Mouse (Mus musculus): Measurements from ENCODE around the gene Omt2b.
"Not testable (repeated sequence)": the region's sequence is repeated elsewhere in the genome, so short reads cannot be mapped to it uniquely, and the experiment has no call there.

Omt2b gene

DNA sequence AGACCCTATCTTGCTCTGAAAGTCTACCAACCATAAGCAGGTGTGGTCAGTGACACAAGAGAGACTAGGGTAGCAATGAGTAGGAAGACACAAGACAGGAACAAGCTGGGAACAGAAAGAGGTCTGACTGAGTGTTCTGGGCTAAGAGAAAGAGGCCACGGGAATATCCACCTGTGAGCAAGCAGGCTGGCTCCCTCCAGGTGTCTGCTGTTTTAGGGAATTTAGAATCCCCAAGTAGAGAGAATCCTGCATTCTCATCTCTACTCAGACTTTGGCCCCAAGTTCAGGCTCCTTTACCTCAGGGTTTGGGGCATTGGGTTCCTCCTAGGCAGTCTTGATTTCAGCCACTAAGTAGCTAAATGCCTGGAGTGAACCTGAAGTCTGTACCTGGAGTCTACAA is at the start of gene Omt2b:
Gene Omt2b (plus strand): TSS at position 301 of the 400 bp plus-strand sequence.
- not testable (repeated sequence) for DNase-seq (ENCODE audit: low spot score in 2 of 2)

- not testable (repeated sequence) for DNase-seq (ENCODE audit: low spot score in 2 of 2)
Measured at GRCm38 (mm10) chr9:78282002-78282711, 45.2 kb upstream of the Omt2b start.

DNA sequence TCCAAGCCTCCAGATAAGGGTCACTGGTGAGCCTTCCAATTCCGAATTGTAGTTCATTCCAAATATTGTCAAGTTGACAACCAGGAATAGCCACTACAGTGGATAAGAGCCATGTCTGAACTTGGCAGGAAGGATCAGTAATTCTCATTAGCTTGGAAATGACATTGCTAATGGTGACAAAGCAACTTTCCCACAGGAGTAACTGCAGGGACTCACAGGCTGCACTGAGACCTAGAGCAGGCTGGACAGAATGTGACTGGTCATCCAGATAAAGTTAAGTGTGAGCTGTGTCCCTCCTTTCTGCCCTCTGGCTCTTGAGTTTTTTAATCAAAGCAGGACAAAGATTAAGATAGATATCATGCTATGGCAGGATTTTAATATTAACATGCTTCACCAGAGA is 38.3 kb upstream of the Omt2b start:
- not testable (repeated sequence) for DNase-seq (ENCODE audit: low spot score in 2 of 2)

DNA sequence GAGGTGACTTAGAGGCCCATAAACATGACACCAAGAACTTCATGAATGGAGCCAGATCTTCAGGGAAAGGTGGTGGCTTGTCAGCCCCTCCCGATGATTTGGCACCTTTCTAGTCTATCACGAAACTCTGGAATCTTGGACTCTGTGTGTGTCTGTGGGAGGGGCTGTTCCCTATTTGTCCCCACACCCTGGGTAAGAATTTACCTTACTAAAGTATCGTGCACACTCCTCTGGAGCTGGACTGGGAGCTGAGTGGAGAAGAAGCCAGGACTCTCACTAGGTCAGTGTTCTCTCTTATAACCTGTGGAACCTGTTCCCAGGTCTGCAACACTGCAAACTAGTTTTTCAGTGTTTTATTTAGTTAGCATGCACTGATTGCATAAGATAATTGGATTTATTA is 37.7 kb upstream of the Omt2b start, which contains the start of gene Gm10639:
Gene Gm10639 (plus strand): TSS at position 201 of the 400 bp plus-strand sequence.
- DNase-seq (ENCODE audit: low spot score in 2 of 2): not testable (repeated sequence)

GRCm38 (mm10) chr9:78292462-78292861 is 34.9 kb upstream of the Omt2b start:
- DNase-seq (ENCODE audit: low spot score in 2 of 2): not testable (repeated sequence)

GRCm38 (mm10) chr9:78293683-78294082 is 33.7 kb upstream of the Omt2b start:
- DNase-seq (ENCODE audit: low spot score in 2 of 2): not testable (repeated sequence)

GRCm38 (mm10) chr9:78294781-78295180 is 32.6 kb upstream of the Omt2b start:
- not testable (repeated sequence) for DNase-seq (ENCODE audit: low spot score in 2 of 2)

DNA sequence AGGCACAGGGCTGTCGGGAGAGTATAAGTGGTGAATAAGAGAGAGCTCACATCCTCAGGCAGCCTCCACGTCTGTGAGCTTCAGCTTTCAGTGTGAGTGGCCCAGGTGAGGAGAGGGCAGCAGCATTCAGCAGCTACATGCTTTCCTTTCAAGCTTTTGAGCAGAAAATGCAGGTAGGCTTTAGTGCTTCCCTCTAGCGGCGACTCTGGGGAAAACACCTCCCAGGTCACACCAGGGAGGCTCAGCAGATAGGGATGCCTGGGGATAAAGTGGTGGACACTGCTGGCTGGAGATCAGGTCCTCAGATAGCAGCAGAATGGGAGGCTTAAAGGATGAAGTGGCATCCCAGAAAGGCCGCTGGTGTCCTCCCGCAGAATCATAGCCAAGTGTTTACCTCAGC is 31.3 kb upstream of the Omt2b start:
- peak in 1 of 2 experiments; percentile 10 for DNase-seq (ENCODE audit: low spot score in 2 of 2)

GRCm38 (mm10) chr9:78298232-78298631 is 29.2 kb upstream of the Omt2b start:
- no peak for DNase-seq (ENCODE audit: low spot score in 2 of 2)

DNA sequence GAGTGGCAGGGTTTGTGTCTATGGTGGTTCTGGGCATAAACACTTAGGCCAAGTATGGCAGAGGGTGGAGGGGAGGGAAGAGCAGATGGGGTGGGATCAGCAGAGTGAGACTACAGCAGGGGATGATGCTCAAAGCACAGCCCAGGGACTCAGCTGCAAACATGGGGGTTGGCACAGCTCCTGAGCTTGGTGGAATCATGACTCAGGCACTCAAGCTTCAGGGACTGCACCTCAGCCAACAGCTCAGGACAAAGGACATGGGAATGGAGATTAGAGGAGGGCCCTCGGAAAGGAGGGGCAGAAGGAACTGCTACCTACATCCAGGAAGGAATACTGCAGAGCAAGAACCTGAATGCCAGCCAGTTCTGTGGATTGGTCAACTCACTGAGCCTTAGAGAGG is 28.2 kb upstream of the Omt2b start:
- DNase-seq (ENCODE audit: low spot score in 2 of 2): not testable (repeated sequence)

GRCm38 (mm10) chr9:78308122-78308521 is 19.3 kb upstream of the Omt2b start:
- DNase-seq (ENCODE audit: low spot score in 2 of 2): not testable (repeated sequence)

GRCm38 (mm10) chr9:78314696-78315095 is 12.7 kb upstream of the Omt2b start, which contains the start of gene Omt2a:
TSS of gene Omt2a (minus strand) at chr9:78314796.
- no peak for DNase-seq (ENCODE audit: low spot score in 2 of 2)

GRCm38 (mm10) chr9:78319499-78319898 is 7.9 kb upstream of the Omt2b start:
- DNase-seq (ENCODE audit: low spot score in 2 of 2): no peak

DNA sequence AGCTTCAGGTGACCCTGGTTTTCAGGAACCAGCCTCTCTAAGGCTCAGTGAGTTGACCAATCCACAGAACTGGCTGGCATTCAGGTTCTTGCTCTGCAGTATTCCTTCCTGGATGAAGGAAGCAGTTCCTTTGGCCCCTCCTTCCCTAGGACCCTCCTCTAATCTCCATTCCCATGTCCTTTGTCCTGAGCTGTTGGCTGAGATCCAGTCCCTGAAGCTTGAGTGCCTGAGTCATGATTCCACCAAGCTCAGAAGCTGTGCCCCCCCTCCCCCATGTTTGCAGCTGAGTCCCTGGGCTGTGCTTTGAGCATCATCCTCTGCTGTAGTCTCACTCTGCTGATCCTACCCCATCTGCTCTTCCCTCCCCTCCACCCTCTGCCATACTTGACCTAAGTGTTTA is 9.7 kb downstream of the Omt2b start:
- DNase-seq (ENCODE audit: low spot score in 2 of 2): not testable (repeated sequence)

- peak in 1 of 2 experiments; percentile 11 for DNase-seq (ENCODE audit: low spot score in 2 of 2)
Measured at GRCm38 (mm10) chr9:78340324-78340723, 12.9 kb downstream of the Omt2b start.

- not testable (repeated sequence) for DNase-seq (ENCODE audit: low spot score in 2 of 2)
Measured at GRCm38 (mm10) chr9:78342494-78342893, 15.1 kb downstream of the Omt2b start.

DNA sequence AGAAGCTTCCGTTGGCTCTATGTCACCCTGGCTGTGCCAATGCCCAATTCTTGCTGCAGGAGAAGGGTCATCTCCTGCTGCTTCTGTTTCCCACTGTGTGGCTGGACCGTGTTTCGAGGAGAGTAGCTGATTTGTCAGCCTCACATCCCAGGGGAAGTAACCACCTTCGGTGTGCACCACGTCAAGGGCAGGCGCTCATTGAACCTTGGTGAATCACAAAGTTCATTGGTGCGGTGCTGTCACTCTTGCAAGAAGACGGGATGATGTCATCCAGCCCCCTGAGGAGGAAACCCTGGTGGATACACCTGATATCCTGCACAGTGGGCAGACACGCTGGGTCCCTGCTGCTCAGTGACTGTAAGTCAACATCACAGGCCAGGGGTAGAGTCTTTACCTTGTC is 15.7 kb downstream of the Omt2b start:
- not testable (repeated sequence) for DNase-seq (ENCODE audit: low spot score in 2 of 2)

DNA sequence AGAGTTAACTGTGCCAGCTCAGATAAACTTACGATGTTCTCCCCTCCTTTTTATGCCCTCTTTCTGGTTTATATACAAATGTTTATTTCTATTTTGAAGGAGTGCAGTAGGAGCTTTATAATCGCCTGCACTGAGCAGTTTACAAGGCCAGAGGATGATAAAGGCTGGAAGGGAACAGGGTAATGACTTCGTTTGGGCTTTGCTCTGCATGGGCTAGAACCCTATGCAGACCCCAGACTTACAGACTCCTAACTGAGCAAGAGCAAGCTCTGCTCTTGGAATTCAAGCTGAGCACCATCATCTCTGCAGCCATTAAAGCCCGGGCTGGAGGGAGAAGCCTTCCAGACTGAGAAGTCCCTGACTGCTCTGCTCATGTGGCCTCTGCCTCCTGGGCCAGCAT is 17.8 kb downstream of the Omt2b start:
- not testable (repeated sequence) for DNase-seq (ENCODE audit: low spot score in 2 of 2)

DNA sequence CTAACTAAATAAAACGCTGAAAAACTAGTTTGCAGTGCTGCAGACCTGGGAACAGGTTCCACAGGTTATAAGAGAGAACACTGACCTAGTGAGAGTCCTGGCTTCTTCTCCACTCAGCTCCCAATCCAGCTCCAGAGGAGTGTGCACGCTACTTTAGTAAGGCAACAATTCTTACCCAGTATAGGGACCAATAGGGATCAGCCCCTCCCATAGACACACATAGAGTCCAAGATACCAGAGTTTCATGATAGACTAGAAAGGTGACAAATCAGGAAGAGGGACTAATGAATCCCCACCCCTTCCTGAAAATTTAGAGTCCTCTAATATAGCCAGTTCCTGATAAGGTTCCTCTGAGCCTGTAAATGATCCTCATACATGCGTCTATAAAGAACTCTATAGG is 19.6 kb downstream of the Omt2b start:
- no peak for DNase-seq (ENCODE audit: low spot score in 2 of 2)

DNA sequence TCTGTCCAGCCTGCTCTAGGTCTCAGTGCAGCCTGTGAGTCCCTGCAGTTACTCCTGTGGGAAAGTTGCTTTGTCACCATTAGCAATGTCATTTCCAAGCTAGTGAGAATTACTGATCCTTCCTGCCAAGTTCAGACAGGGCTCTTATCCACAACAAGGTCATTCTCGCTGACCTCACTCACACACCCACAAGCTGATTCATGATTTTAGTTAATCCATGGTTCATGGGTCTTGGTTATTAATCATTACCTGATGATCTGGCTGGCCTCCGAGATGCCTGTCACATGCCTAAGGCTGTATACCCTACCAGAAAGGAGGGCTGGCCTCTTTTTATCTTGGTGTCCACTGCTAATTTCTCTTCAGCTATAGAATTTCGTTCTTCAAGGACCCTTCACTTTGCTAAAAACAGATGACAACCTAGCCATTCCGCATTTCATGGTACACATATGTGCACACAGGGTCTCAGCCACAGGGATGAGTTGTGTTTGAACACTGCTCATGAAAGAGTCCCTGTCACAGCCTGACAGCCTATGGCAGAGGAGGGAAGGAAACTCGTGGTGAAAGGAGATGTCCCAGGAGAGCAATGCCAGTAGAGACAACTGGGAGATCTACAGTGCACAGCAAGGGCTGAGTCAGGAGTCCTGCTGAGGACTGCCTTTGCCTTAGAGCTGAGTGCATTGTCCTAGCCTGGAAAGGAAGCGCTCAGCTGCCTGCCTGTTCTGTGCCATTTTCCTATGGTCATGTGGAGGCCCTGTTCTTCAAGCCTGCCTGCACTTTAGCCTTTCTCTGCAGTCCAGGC is 21.0 kb downstream of the Omt2b start:
- DNase-seq (ENCODE audit: low spot score in 2 of 2): not testable (repeated sequence)

DNA sequence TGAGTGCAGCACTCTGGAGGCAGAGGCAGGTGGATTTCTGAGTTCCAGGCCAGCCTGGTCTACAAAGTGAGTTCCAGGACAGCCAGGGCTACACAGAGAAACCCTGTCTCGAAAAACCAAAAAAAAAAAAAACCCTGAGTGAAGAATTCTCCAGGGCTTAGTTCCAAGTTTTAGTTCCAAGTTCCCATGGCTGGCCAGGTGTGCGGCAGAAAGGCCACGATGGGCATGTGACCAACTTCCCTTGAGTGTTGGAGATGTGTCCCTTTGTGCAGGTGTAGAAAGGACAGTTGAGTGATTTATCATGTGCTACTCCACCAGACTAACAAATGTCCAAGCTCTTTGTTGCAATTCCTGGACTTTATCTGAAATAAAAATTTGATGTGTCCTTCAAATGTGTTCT is 21.8 kb downstream of the Omt2b start:
- not testable (repeated sequence) for DNase-seq (ENCODE audit: low spot score in 2 of 2)

DNA sequence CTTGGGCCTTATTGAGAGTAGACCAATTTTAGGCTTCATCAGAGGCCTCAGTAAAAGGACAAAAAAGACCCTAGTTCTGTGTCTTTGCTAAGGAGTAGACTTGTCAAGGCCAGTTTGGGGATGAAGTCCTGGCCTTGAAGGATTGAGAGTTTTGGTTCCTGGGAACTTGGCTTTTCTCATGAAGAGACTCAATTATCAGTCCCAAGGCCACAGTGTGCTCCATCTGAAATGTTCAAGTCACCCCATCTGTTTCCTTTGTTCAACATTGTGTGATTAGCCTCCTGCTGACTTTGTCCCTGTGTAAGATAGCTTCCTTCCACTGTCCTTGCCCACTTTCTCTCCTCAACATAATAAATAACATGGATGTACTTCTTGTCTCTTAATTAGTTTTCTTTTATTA is 22.6 kb downstream of the Omt2b start:
- DNase-seq (ENCODE audit: low spot score in 2 of 2): not testable (repeated sequence)

All from spleen, postnatal 14 days (tissue).